Mouse (Mus musculus) CD8-positive naive resting alpha-beta T cell, adult 2 months (primary cell): ENCODE results near the gene Poldip3.

ENCODE experiments used
- DNase-seq, 2 experiments: peaks; one replicate each; pipeline ENCODE4 v3.0.0; 2022; ENCODE audit warnings: low read depth in 2 of 2, low spot score in 2 of 2

The Poldip3 gene

GRCm38 (mm10) chr15:83149196-83150072 lies at the start of gene Poldip3:
Gene Poldip3 (minus strand): TSS chr15:83149384.
- DNase-seq, result peak; percentile 99

- DNase-seq, result no peak
Measured at GRCm38 (mm10) chr15:83193413-83193812, 44.2 kb upstream of the Poldip3 start.

- DNase-seq, result no peak
Measured at GRCm38 (mm10) chr15:83182351-83182750, 33.2 kb upstream of the Poldip3 start.

- no peak for DNase-seq
Measured at GRCm38 (mm10) chr15:83181800-83182330, 32.7 kb upstream of the Poldip3 start.

GRCm38 (mm10) chr15:83180004-83180403 lies 30.8 kb upstream of the Poldip3 start:
- DNase-seq, result no peak

- no peak for DNase-seq
Measured at GRCm38 (mm10) chr15:83176653-83177052, 27.5 kb upstream of the Poldip3 start.

GRCm38 (mm10) chr15:83173914-83174884 lies 25.0 kb upstream of the Poldip3 start:
- no peak for DNase-seq

GRCm38 (mm10) chr15:83172492-83173429 lies 23.6 kb upstream of the Poldip3 start, which contains the start of gene Cyb5r3:
Gene Cyb5r3 (minus strand): TSS chr15:83172592.
- no peak for DNase-seq

- DNase-seq, result peak; percentile 96
Measured at GRCm38 (mm10) chr15:83171712-83172481, 22.7 kb upstream of the Poldip3 start.

- no peak for DNase-seq
Measured at GRCm38 (mm10) chr15:83170956-83171659, 21.9 kb upstream of the Poldip3 start.

- DNase-seq, result no peak
Measured at GRCm38 (mm10) chr15:83169772-83170722, 20.9 kb upstream of the Poldip3 start.

GRCm38 (mm10) chr15:83168875-83169771 lies 19.9 kb upstream of the Poldip3 start:
- no peak for DNase-seq

- DNase-seq, result no peak
Measured at GRCm38 (mm10) chr15:83168311-83168710, 19.1 kb upstream of the Poldip3 start.

GRCm38 (mm10) chr15:83167550-83168065 lies 18.4 kb upstream of the Poldip3 start:
- DNase-seq, result no peak

- no peak for DNase-seq
Measured at GRCm38 (mm10) chr15:83167126-83167525, 17.9 kb upstream of the Poldip3 start.

- DNase-seq, result no peak
Measured at GRCm38 (mm10) chr15:83166642-83167041, 17.5 kb upstream of the Poldip3 start.
